Mouse (Mus musculus) embryonic fibroblast, embryonic 13.5 days (primary cell): ENCODE data around the gene Slc29a1.

Experiments used
- CTCF ChIP-seq: IDR thresholded peaks from 2 replicates; pipeline ENCODE4 v1.5.1; 2011; ENCODE audit warnings: mild to moderate bottlenecking, control low read depth, low read length, moderate library complexity, borderline replicate concordance; ENCODE audit not compliant: insufficient read depth
- POLR2A ChIP-seq: IDR thresholded peaks from 2 replicates; pipeline ENCODE4 v1.6.1; 2011; ENCODE audit warnings: low read depth, mild to moderate bottlenecking, control low read depth, low read length, moderate library complexity

DNA sequence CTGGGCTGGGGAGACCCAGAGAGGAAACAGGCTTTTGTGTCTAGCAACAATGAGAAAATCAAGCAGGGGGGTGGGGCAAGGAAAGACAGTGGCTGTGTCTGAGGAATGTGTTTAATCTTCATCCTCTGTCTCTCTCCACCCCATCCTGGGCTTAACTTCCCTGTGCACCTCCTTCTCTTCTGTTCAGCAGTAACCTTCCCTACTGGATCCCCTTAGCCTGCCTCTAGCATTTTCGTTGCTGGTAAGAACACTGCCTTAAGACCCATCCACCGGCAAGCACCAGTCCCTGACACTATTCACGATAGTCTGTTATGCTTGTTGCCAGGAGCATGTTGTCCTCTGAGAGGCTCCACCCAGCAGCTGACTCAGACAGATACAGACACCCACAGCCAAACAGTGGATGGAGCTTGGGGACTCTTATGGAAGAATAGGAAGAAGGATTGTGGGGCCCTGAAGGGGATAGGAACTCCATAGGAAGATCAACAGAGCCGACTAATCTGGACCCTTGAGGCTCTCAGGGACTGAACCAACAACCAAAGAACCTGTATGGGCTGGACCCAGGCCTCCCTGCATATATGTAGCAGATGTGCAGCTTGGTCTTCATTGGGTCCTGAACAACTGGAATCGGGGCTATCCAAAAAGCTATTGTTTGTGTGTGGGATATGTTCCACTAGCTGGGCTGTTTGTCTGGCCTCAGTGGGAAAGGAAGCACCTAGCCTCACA, 10.9 kb upstream of the Slc29a1 start:
- TF ChIP-seq CTCF (no peak), POLR2A (no peak)
